Comparison of ENCODE assay signal across 15 mouse cellular contexts in the genomic region with DNA sequence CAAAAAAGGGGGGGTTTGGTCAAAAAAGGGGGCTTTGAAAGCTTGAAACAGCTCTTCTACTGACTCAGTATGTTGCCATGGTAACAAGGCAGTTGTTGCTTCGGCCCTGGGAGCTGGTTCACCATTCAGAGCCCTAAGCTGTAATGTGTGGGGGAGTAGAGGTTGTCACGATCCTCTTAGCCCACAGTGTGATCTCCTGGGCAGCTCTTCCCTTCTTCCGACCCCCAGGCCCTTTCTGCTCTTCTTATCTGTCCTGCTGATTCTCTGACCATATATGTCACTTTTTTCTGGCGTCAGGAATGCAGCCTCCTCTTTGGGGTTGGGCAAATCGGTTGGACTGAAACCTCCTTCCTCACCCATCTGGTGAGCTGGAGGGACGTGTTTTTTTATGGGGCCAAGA. TPM values are rescaled to one million over a fixed set of nuclear protein-coding genes. Genes with fewer than 3 reads are reported as not detected.
DNase-seq lines count a peak whose midpoint lies in the region; ATAC-seq and TF ChIP-seq lines count a peak whose summit lies in the region.
"Had no signal": no experiment of that assay in that cellular context is flagged by ENCODE, and none has a peak within 500 bp of the region (broad histone marks: within the 10 kb centered on the region; RNA-seq: fewer than 3 reads in every experiment).

No protein-coding gene starts in this region.

- peak overlapping the region; percentile 10; the same call in 1 of the 2 replicates for H3K9ac ChIP-seq in forebrain, postnatal 0 days
- no peak overlapping the region for H3K9ac ChIP-seq in kidney, postnatal 0 days (ENCODE audit: low read depth, low read length)
- H3K9ac ChIP-seq: forebrain, embryonic 12.5 days; hindbrain, embryonic 14.5 days; liver, embryonic 14.5 days; midbrain, embryonic 15.5 days; stomach, embryonic 15.5 days had no signal

- no peak for DNase-seq in forebrain, postnatal 0 days
- DNase-seq in forebrain, embryonic 10.5 days (ENCODE audit: extremely low spot score, low spot score), result no peak
- DNase-seq in kidney, postnatal 0 days (ENCODE audit: low spot score), result peak; percentile 71
- no peak for DNase-seq in kidney, postnatal 4 days
- peak; percentile 40 to 63 for DNase-seq in right cerebral cortex, adult 2 months (ENCODE audit: low spot score in 2 of 2)
- DNase-seq in right cerebral cortex, postnatal 14 days, result no peak
- no peak for DNase-seq in adipocyte (ENCODE audit: low spot score)
- DNase-seq in thymus, postnatal 14 days, result no peak
- DNase-seq: cerebellum, postnatal 14 days; kidney, postnatal 36 days had no signal

- H3K9me3 ChIP-seq in forebrain, postnatal 0 days (ENCODE audit: low read length), result no peaks in the 10 kb centered on the region
- H3K9me3 ChIP-seq in forebrain, embryonic 10.5 days, result no peaks in the 10 kb centered on the region
- no peaks in the 10 kb centered on the region for H3K9me3 ChIP-seq in kidney, postnatal 0 days (replicated peaks; ENCODE audit: low read length)
- H3K9me3 ChIP-seq: forebrain, embryonic 12.5 days; midbrain, embryonic 15.5 days; stomach, embryonic 15.5 days had no signal

- 0 out of 2 replicates have a peak overlapping the region, but pooled peaks have one; percentile 3 for H3K4me2 ChIP-seq in forebrain, postnatal 0 days (ENCODE audit: low read depth)
- 0 out of 2 replicates have a peak overlapping the region, but pooled peaks have one; percentile 1 for H3K4me2 ChIP-seq in kidney, postnatal 0 days (ENCODE audit: low read length)
- H3K4me2 ChIP-seq: forebrain, embryonic 12.5 days; hindbrain, embryonic 14.5 days; midbrain, embryonic 15.5 days; stomach, embryonic 15.5 days had no signal

- ATAC-seq in forebrain, postnatal 0 days, result no peak
- no peak for ATAC-seq in kidney, postnatal 0 days (replicated peaks; ENCODE audit: low FRiP score, low read depth)
- ATAC-seq: midbrain, embryonic 15.5 days had no signal

- no peaks in the 10 kb centered on the region for H3K27me3 ChIP-seq in forebrain, postnatal 0 days (ENCODE audit: insufficient read depth, low read length)
- no peaks in the 10 kb centered on the region for H3K27me3 ChIP-seq in forebrain, embryonic 10.5 days (ENCODE audit: poor library complexity, severe bottlenecking)
- no peaks in the 10 kb centered on the region for H3K27me3 ChIP-seq in kidney, postnatal 0 days (ENCODE audit: insufficient read depth, low read length)
- H3K27me3 ChIP-seq: forebrain, embryonic 12.5 days; midbrain, embryonic 15.5 days; stomach, embryonic 15.5 days had no signal

- no peak overlapping the region for H3K27ac ChIP-seq in forebrain, postnatal 0 days (ENCODE audit: low read depth, low read length)
- no peak overlapping the region for H3K27ac ChIP-seq in forebrain, embryonic 10.5 days
- no peak overlapping the region for H3K27ac ChIP-seq in kidney, postnatal 0 days
- H3K27ac ChIP-seq: forebrain, embryonic 12.5 days; hindbrain, embryonic 14.5 days; liver, embryonic 14.5 days; midbrain, embryonic 15.5 days; stomach, embryonic 15.5 days had no signal

- H3K4me3 ChIP-seq in forebrain, postnatal 0 days (ENCODE audit: low read depth, low read length), result no peak overlapping the region
- H3K4me3 ChIP-seq in forebrain, embryonic 10.5 days, result no peak overlapping the region
- no peak overlapping the region for H3K4me3 ChIP-seq in kidney, postnatal 0 days (replicated peaks; ENCODE audit: low read depth, low read length)
- H3K4me3 ChIP-seq: forebrain, embryonic 12.5 days; midbrain, embryonic 15.5 days; stomach, embryonic 15.5 days had no signal

- H3K4me1 ChIP-seq in forebrain, postnatal 0 days (ENCODE audit: insufficient read depth), result peaks cover 9% of the 10 kb centered on the region; the same call in 1 of the 2 replicates
- H3K4me1 ChIP-seq in forebrain, embryonic 10.5 days, result peaks cover 24% of the 10 kb centered on the region
- peaks cover 12% of the 10 kb centered on the region; the same call in 1 of the 2 replicates for H3K4me1 ChIP-seq in kidney, postnatal 0 days (replicated peaks; ENCODE audit: insufficient read depth, low read length)

- no peak for TF ChIP-seq CTCF in forebrain, postnatal 0 days (IDR thresholded peaks at IDR 0.05; ENCODE audit: low read depth)
- TF ChIP-seq CTCF in kidney, postnatal 0 days (IDR thresholded peaks at IDR 0.05; ENCODE audit: low read depth), result no peak

- 56% methylated on average over 6 of the region's 6 CpGs for WGBS in forebrain, postnatal 0 days
- 62% methylated on average over 6 of the region's 6 CpGs for WGBS in forebrain, embryonic 10.5 days
- WGBS in kidney, postnatal 0 days, result 27% methylated on average over 6 of the region's 6 CpGs

- peaks cover 53% of the 10 kb centered on the region for H3K36me3 ChIP-seq in forebrain, postnatal 0 days (ENCODE audit: insufficient read depth)
- H3K36me3 ChIP-seq in forebrain, embryonic 10.5 days (replicated peaks), result peaks cover 50% of the 10 kb centered on the region
- H3K36me3 ChIP-seq in kidney, postnatal 0 days (ENCODE audit: insufficient read depth, low read length), result peaks cover 33% of the 10 kb centered on the region

RNA-seq across cellular contexts. Expression of a gene that starts 3.2 kb away (rescaled TPM):
- total RNA-seq in forebrain, postnatal 0 days (2014; rRNA removed), result 81.5 and 104 TPM in 2 replicates
- 107 and 111 TPM in 2 replicates for polyA plus RNA-seq in forebrain, postnatal 0 days (2015; fragmentation: Nextera tagmentation; extraction: Ambion mirVana)
- polyA plus RNA-seq in forebrain, embryonic 10.5 days (2016; fragmentation: Nextera tagmentation; extraction: Ambion mirVana), result 67.4 and 70.0 TPM in 2 replicates
- 111 and 114 TPM in 2 replicates for polyA plus RNA-seq in kidney, postnatal 0 days (2015; fragmentation: Nextera tagmentation; extraction: Ambion mirVana)

RNA-seq across cellular contexts. Expression of a gene that starts 3.3 kb away (rescaled TPM):
- total RNA-seq in forebrain, postnatal 0 days (2014; rRNA removed), result 18.5 and 30.7 TPM in 2 replicates
- polyA plus RNA-seq in forebrain, postnatal 0 days (2015; fragmentation: Nextera tagmentation; extraction: Ambion mirVana), result 6.2 and 8.7 TPM in 2 replicates
- polyA plus RNA-seq in forebrain, embryonic 10.5 days (2016; fragmentation: Nextera tagmentation; extraction: Ambion mirVana), result 10.1 and 11.6 TPM in 2 replicates
- 4.6 and 5.3 TPM in 2 replicates for polyA plus RNA-seq in kidney, postnatal 0 days (2015; fragmentation: Nextera tagmentation; extraction: Ambion mirVana)

RNA-seq across cellular contexts. Expression of a gene that starts 16.6 kb away (rescaled TPM):
- total RNA-seq in forebrain, postnatal 0 days (2014; rRNA removed), result 0.15 TPM in 1 of 2 replicates, not detected in the other
- polyA plus RNA-seq in forebrain, postnatal 0 days (2015; fragmentation: Nextera tagmentation; extraction: Ambion mirVana), result 0.14 TPM in 1 of 2 replicates, not detected in the other
- polyA plus RNA-seq in forebrain, embryonic 10.5 days (2016; fragmentation: Nextera tagmentation; extraction: Ambion mirVana), result 0.06 TPM in 1 of 2 replicates, not detected in the other
- polyA plus RNA-seq in kidney, postnatal 0 days (2015; fragmentation: Nextera tagmentation; extraction: Ambion mirVana), result 0.05 and 0.40 TPM in 2 replicates

RNA-seq across cellular contexts. Expression of a gene that starts 57.5 kb away (rescaled TPM):
- 16.2 and 28.9 TPM in 2 replicates for total RNA-seq in forebrain, postnatal 0 days (2014; rRNA removed)
- polyA plus RNA-seq in forebrain, postnatal 0 days (2015; fragmentation: Nextera tagmentation; extraction: Ambion mirVana), result 29.8 and 29.9 TPM in 2 replicates
- polyA plus RNA-seq in forebrain, embryonic 10.5 days (2016; fragmentation: Nextera tagmentation; extraction: Ambion mirVana), result 20.6 and 21.6 TPM in 2 replicates
- 20.8 and 22.3 TPM in 2 replicates for polyA plus RNA-seq in kidney, postnatal 0 days (2015; fragmentation: Nextera tagmentation; extraction: Ambion mirVana)

RNA-seq across cellular contexts. Expression of a gene that starts 57.8 kb away (rescaled TPM):
- 13.9 TPM in 2 replicates for total RNA-seq in forebrain, postnatal 0 days (2014; rRNA removed)
- polyA plus RNA-seq in forebrain, postnatal 0 days (2015; fragmentation: Nextera tagmentation; extraction: Ambion mirVana), result 8.3 and 13.2 TPM in 2 replicates
- polyA plus RNA-seq in forebrain, embryonic 10.5 days (2016; fragmentation: Nextera tagmentation; extraction: Ambion mirVana), result 22.9 and 23.2 TPM in 2 replicates
- 16.1 and 17.2 TPM in 2 replicates for polyA plus RNA-seq in kidney, postnatal 0 days (2015; fragmentation: Nextera tagmentation; extraction: Ambion mirVana)

Comparison
In these comparisons a context has a peak if more than half of its experiments do, and no peak if none do; other contexts are left out.
1. DNase-seq: peak in kidney, postnatal 0 days (single experiment) and right cerebral cortex, adult 2 months (2 of 2); none in forebrain, postnatal 0 days (single experiment), forebrain, embryonic 10.5 days (single experiment), kidney, postnatal 4 days (0 of 2), right cerebral cortex, postnatal 14 days (single experiment), adipocyte (single experiment) and thymus, postnatal 14 days (single experiment).